Mouse (Mus musculus) liver, embryonic 13.5 days (tissue): ENCODE measurements around the gene Mcts2. TPM values are rescaled to one million over a fixed set of nuclear protein-coding genes. Genes with fewer than 3 reads are reported as not detected.
A peak's percentile ranks its signal among the peaks of the same experiment; 100 is the strongest.

Source experiments
- ATAC-seq: fragments of 200-750 bp; cut with Nextera tagmentation; 2 replicates; pipeline ENCODE4 v1.8.0; 2017; ENCODE audit warnings: low read depth, mild to moderate bottlenecking, moderate number of reproducible peaks, moderate library complexity
- DNase-seq: peaks from one replicate; pipeline ENCODE4 v3.0.0; 2022
- H3K27ac ChIP-seq: fragments of 300-500 bp; sonication (generic); 2 replicates; pipeline ENCODE4 v1.5.1; 2015; ENCODE audit warnings: moderate library complexity, mild to moderate bottlenecking, inconsistent platforms
- H3K27me3 ChIP-seq: fragments of 300-500 bp; sonication (generic); 2 replicates; pipeline ENCODE4 v1.6.1; 2015; ENCODE audit warnings: mild to moderate bottlenecking, inconsistent platforms
- H3K36me3 ChIP-seq: fragments of 300-500 bp; sonication (generic); 2 replicates; pipeline ENCODE4 v1.6.1; 2015; ENCODE audit warnings: mild to moderate bottlenecking, inconsistent platforms
- H3K4me1 ChIP-seq: fragments of 300-500 bp; sonication (generic); replicated peaks from 2 replicates; pipeline ENCODE4 v1.6.1; 2015; ENCODE audit warnings: inconsistent platforms
- H3K4me2 ChIP-seq: fragments of 300-500 bp; sonication (generic); 2 replicates; pipeline ENCODE4 v1.6.1; 2015; ENCODE audit warnings: inconsistent platforms, mild to moderate bottlenecking, moderate library complexity
- H3K4me3 ChIP-seq: fragments of 300-500 bp; sonication (generic); replicated peaks from 2 replicates; pipeline ENCODE4 v1.5.1; 2015; ENCODE audit warnings: mild to moderate bottlenecking, inconsistent platforms
- H3K9ac ChIP-seq: fragments of 300-500 bp; sonication (generic); 2 replicates; pipeline ENCODE4 v1.6.1; 2015; ENCODE audit warnings: mild to moderate bottlenecking, inconsistent platforms
- H3K9me3 ChIP-seq: fragments of 300-500 bp; sonication (generic); replicated peaks from 2 replicates; pipeline ENCODE4 v1.6.1; 2016; ENCODE audit warnings: inconsistent platforms
- WGBS: fragments of 180-500 bp; shearing (Covaris S2); methylation state at CpG from one replicate; pipeline ENCODE4 v1.1.7; 2015; ENCODE audit not compliant: insufficient replicate concordance; 5-methylcytosine and 5-hydroxymethylcytosine counted together
- polyA plus RNA-seq: library from polyadenylated mRNA; unstranded; fragments of >200 nt; fragmentation: Nextera tagmentation; extraction: Ambion mirVana; gene quantifications from 2 replicates; pipeline ENCODE4 v1.2.1, GENCODE M21; 2015

Gene Mcts2
- polyA plus RNA-seq, 1 experiment from 2014 or later, result 23.8 TPM

DNA sequence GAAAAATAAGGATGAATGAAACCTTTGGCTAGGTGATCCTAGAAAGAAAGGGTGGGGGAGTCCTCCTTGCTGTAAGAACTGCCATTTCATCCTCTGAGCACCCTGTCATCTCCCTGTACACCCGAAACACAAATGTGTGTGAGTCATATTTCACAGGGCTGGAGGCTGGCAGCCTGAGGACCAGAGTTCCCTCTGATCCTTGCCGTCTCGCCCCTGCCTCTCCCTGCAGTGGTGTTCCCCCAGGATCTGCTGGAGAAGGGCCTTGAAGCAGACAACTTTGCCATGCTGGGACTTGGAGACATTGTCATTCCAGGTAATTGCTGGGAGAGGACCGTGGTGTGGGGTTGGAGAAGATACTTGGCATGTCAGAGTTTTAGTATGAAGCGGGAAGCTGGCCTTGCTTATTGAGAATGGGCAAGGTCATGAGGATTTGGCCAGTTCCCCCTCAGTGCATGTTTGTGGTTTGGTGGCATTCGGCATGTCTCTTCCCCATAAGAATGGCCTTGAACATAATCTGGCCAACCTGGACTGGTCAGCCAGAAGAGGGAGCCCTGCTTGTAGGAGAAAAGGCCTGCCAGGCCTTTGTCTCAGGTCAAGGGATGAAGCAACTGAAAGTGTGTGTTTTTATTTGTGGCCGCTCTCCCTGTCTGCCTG lies 4.9 kb downstream of the Mcts2 start:
- 68% methylated on average over 7 of the region's 7 CpGs for WGBS
- H3K36me3 ChIP-seq, result peaks cover 66% of the 10 kb centered on the region
- H3K9me3 ChIP-seq, result no peaks in the 10 kb centered on the region
- no peaks in the 10 kb centered on the region for H3K27me3 ChIP-seq
- no peak for ATAC-seq
- H3K4me2 ChIP-seq, result no peak overlapping the region
- no peak for DNase-seq
- H3K4me1 ChIP-seq, result peaks cover 32% of the 10 kb centered on the region
- H3K4me3 ChIP-seq, result no peak overlapping the region
- no peak overlapping the region for H3K9ac ChIP-seq
- H3K27ac ChIP-seq, result no peak overlapping the region

GRCm38 (mm10) chr2:152693233-152693632 lies 6.4 kb downstream of the Mcts2 start:
- Histone ChIP-seq H3K36me3 (peaks cover 64% of the 10 kb centered on the region), H3K9me3 (no peaks in the 10 kb centered on the region), H3K27ac (no peak overlapping the region), H3K27me3 (no peaks in the 10 kb centered on the region), H3K4me2 (peak overlapping the region; percentile 39), H3K4me1 (peaks cover 28% of the 10 kb centered on the region), H3K4me3 (no peak overlapping the region), H3K9ac (peak overlapping the region; percentile 49)
- DNase-seq (peak; percentile 54), ATAC-seq (peak; percentile 26; the same call in 1 of the 2 replicates)
- 14% methylated on average over 9 of the region's 9 CpGs for WGBS

DNA sequence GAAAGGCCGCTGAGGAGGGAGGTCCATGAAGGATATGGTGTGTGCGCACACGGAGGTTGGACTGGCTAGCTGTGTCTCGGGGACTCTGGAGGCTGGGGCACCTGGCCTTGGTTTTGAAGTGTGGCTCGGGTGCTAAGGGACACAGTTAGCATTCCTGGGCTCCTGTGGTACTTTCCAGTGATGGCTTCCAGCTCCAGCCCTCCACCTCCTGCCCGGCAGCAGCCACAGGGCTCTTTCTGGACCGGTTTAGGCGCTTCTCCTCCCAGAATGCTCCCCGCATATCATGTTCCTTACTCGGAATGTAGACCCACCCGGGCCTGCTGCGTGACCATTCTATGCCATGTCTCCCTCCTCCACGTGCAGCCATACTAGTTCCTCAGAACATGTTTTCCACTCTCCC lies 6.9 kb downstream of the Mcts2 start:
- ATAC-seq (no peak), DNase-seq (no peak)
- Histone ChIP-seq H3K9me3 (no peaks in the 10 kb centered on the region), H3K4me1 (peaks cover 23% of the 10 kb centered on the region), H3K36me3 (peaks cover 64% of the 10 kb centered on the region), H3K9ac (peak overlapping the region; percentile 49), H3K27ac (no peak overlapping the region), H3K4me3 (no peak overlapping the region), H3K27me3 (no peaks in the 10 kb centered on the region), H3K4me2 (peak overlapping the region; percentile 39)
- WGBS, result 81% methylated on average over 13 of the region's 13 CpGs

DNA sequence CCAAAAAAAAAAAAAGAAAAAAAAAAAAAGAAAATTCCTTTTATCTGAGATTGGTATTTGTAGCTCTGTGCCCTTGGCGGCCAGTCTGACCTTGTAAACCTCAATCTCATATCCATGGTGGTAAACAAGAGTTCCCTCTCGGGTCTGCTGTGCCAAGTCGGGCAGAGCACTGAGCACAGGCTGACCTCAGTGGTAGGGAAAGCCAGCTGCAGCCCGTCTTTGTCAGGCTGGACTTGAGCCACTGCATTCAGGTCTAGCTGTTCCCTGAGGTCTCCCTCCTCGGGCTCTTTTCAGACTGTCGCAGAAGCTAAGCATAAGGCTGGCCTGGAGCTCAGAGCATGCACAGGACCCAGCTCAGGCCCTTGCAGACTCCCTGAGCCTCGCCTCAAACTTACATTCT lies 7.9 kb downstream of the Mcts2 start:
- H3K36me3 ChIP-seq, result peaks cover 65% of the 10 kb centered on the region
- no peaks in the 10 kb centered on the region for H3K9me3 ChIP-seq

GRCm38 (mm10) chr2:152696016-152696415 lies 9.2 kb downstream of the Mcts2 start:
- Histone ChIP-seq H3K4me2 (no peak overlapping the region), H3K4me1 (peaks cover 16% of the 10 kb centered on the region), H3K27me3 (no peaks in the 10 kb centered on the region), H3K4me3 (no peak overlapping the region), H3K27ac (no peak overlapping the region; the same call in 1 of the 2 replicates), H3K9ac (no peak overlapping the region), H3K36me3 (peaks cover 69% of the 10 kb centered on the region), H3K9me3 (no peaks in the 10 kb centered on the region)
- WGBS, result 78% methylated on average over 10 of the region's 10 CpGs
- DNase-seq (no peak), ATAC-seq (no peak)

More for the DNA sequence above, 7.9 kb downstream of the Mcts2 start:
- ATAC-seq (no peak), DNase-seq (no peak)
- no peak overlapping the region for H3K9ac ChIP-seq
- no peak overlapping the region for H3K4me2 ChIP-seq
- WGBS, result 74% methylated on average over 7 of the region's 7 CpGs
- no peak overlapping the region for H3K4me3 ChIP-seq
- H3K27ac ChIP-seq, result no peak overlapping the region
- no peaks in the 10 kb centered on the region for H3K27me3 ChIP-seq
- peaks cover 23% of the 10 kb centered on the region for H3K4me1 ChIP-seq

DNA sequence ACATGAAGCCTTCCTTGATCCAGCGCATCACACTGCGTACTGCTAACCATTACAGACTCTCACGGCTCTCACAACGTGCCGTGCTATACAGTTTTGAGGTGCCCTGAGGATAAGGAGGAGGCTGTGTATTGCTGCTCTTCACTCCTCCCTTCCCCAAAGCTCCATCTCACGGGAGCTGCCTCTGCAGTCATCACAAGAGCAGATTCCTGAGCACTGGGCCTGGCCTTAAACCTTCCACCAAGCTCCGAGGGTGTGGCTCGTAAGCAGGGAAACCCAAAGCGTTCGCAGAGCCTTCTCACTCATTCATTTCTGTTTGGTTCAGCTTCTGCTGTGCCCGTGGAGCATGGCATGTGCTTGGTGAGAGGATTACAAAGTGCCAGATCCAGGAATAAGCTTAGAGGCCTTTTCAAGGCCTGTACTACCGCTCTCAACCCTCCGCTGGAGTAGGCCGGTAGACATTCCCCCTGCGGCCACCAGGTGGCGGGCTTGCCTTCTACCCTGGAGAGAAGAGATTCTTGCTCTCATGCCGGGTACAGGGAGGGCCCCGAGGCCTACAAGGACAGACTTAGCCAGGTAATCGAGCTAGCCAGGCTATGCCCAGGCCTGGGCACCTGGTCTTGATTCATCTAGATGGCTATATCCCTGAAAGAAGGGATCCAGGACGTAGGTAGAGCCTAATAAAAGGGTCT lies 9.8 kb downstream of the Mcts2 start:
- 42% methylated on average over 20 of the region's 20 CpGs for WGBS
- Histone ChIP-seq H3K9ac (peak overlapping the region; percentile 46), H3K4me2 (no peak overlapping the region), H3K4me3 (no peak overlapping the region), H3K27me3 (no peaks in the 10 kb centered on the region), H3K36me3 (peaks cover 75% of the 10 kb centered on the region), H3K27ac (no peak overlapping the region; the same call in 1 of the 2 replicates), H3K4me1 (peaks cover 15% of the 10 kb centered on the region), H3K9me3 (no peaks in the 10 kb centered on the region)
- peak; percentile 75 for DNase-seq
- ATAC-seq, result peak; percentile 66

DNA sequence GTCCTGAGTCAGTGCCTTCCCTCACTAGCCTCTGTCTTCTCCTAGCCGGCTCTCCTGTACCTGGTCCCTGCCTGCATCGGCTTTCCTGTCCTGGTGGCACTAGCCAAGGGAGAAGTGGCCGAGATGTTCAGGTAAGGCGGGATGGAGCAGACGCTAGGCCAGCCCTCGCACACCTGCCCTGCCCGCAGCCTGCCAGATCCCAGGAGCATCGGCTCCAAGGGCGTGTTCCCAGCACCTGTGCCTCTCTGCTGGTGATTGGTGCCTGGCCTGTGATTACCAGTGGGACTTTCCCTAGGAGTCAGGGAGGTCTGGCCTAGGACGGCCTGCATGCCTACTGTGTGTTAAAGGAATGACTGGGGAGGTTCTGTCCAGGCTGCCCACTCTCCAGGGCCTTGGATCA lies 13.3 kb downstream of the Mcts2 start:
- H3K27ac ChIP-seq, result no peak overlapping the region
- H3K36me3 ChIP-seq, result peaks cover 97% of the 10 kb centered on the region
- DNase-seq (no peak), ATAC-seq (no peak)
- H3K4me2 ChIP-seq, result no peak overlapping the region
- H3K27me3 ChIP-seq, result no peaks in the 10 kb centered on the region
- no peak overlapping the region for H3K4me3 ChIP-seq
- no peaks in the 10 kb centered on the region for H3K9me3 ChIP-seq
- 81% methylated on average over 10 of the region's 10 CpGs for WGBS
- no peak overlapping the region for H3K9ac ChIP-seq
- H3K4me1 ChIP-seq, result peaks cover 4% of the 10 kb centered on the region

GRCm38 (mm10) chr2:152700725-152701124 lies 13.9 kb downstream of the Mcts2 start:
- H3K4me1 ChIP-seq, result peaks cover 4% of the 10 kb centered on the region
- ATAC-seq, result no peak
- no peak overlapping the region for H3K4me2 ChIP-seq
- DNase-seq, result no peak
- no peaks in the 10 kb centered on the region for H3K9me3 ChIP-seq
- no peak overlapping the region for H3K27ac ChIP-seq
- H3K27me3 ChIP-seq, result no peaks in the 10 kb centered on the region
- 86% methylated on average over 8 of the region's 8 CpGs for WGBS
- H3K9ac ChIP-seq, result no peak overlapping the region
- peaks cover 97% of the 10 kb centered on the region for H3K36me3 ChIP-seq
- H3K4me3 ChIP-seq, result no peak overlapping the region

GRCm38 (mm10) chr2:152703596-152704255 lies 16.9 kb downstream of the Mcts2 start:
- H3K36me3 ChIP-seq, result peaks cover 86% of the 10 kb centered on the region
- ATAC-seq, result no peak
- H3K4me3 ChIP-seq, result no peak overlapping the region

DNA sequence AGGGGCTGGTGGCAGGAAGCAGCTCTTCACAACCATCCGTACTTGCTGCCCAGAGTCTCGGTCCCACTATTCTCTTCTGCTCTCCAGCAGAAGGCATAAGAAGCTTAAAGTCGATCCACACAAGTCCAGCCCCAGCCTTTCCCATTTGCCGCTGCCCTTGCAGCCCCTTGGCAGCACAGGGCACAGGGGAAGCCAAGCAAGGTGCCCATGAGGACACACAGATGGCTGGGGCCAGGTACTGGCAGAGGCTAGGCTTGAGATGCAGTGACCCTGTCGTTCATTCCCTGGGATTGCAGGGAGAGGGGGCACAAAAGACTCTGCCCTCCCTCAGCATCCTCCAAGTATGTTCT lies 17.4 kb downstream of the Mcts2 start:
- Histone ChIP-seq H3K9me3 (no peaks in the 10 kb centered on the region), H3K27me3 (no peaks in the 10 kb centered on the region), H3K36me3 (peaks cover 81% of the 10 kb centered on the region), H3K4me3 (no peak overlapping the region), H3K4me1 (peaks cover 26% of the 10 kb centered on the region), H3K9ac (no peak overlapping the region), H3K27ac (no peak overlapping the region), H3K4me2 (no peak overlapping the region)
- WGBS, result 83% methylated on average over 5 of the region's 5 CpGs
- no peak for ATAC-seq
- DNase-seq, result no peak

More at GRCm38 (mm10) chr2:152703596-152704255, 16.9 kb downstream of the Mcts2 start:
- Histone ChIP-seq H3K4me1 (peaks cover 24% of the 10 kb centered on the region), H3K4me2 (no peak overlapping the region), H3K27me3 (no peaks in the 10 kb centered on the region), H3K9ac (no peak overlapping the region), H3K27ac (no peak overlapping the region), H3K9me3 (no peaks in the 10 kb centered on the region)
- no peak for DNase-seq
- 83% methylated on average over 21 of the region's 21 CpGs for WGBS

DNA sequence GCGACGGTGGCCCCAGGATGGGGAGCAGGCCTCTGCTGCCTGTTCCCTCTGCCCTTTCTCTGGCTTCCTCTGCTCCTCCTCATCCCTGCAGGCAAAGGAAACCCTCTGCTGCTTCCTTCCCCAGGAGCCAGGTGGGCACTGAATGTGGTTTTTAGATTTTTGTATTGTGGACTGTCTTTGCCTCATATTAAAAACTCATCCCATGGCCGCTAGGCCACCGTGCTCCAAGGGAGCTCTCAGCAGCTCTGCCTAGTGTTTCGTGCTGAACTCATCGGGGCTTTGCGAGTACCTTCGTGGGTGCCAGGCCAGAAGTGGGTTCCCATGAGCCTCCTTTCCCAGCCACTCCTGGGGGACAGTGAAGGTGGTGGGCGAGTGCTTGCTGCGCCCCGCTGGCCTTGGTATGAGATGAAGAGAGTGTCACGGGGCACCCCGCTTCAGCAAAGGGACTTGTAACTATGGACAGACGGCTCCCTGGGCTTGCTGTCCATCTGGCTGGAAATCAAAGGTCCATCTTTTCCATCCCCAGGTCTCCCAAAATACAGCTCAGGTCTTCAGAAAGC lies 18.1 kb downstream of the Mcts2 start:
- H3K27me3 ChIP-seq, result no peaks in the 10 kb centered on the region
- H3K36me3 ChIP-seq, result peaks cover 75% of the 10 kb centered on the region
- H3K4me1 ChIP-seq, result peaks cover 28% of the 10 kb centered on the region
- DNase-seq (no peak), ATAC-seq (no peak)
- H3K4me2 ChIP-seq, result no peak overlapping the region
- H3K4me3 ChIP-seq, result no peak overlapping the region
- no peak overlapping the region for H3K9ac ChIP-seq
- no peak overlapping the region for H3K27ac ChIP-seq
- no peaks in the 10 kb centered on the region for H3K9me3 ChIP-seq
- WGBS, result 90% methylated on average over 14 of the region's 14 CpGs
